Mouse (Mus musculus) limb, embryonic 11.5 days (tissue): ENCODE measurements around the gene Apon. TPM values are rescaled to one million over a fixed set of nuclear protein-coding genes. Genes with fewer than 3 reads are reported as not detected.
"Not testable (repeated sequence)": the region's sequence is repeated elsewhere in the genome, so short reads cannot be mapped to it uniquely, and the experiment has no call there.

Experiments used
- ATAC-seq: fragments of 200-750 bp; cut with Nextera tagmentation; 2 replicates; pipeline ENCODE4 v1.8.0; 2017; ENCODE audit warnings: low read depth; ENCODE audit not compliant: insufficient number of reproducible peaks, low FRiP score, low TSS enrichment
- DNase-seq: peaks from one replicate; pipeline ENCODE4 v3.0.0-alpha.2; 2015; ENCODE audit warnings: low spot score
- H3K27ac ChIP-seq: fragments of 300-500 bp; sonication (generic); replicated peaks from 2 replicates; pipeline ENCODE4 v1.5.1; 2014; ENCODE audit warnings: low read depth, mild to moderate bottlenecking, low read length
- H3K27me3 ChIP-seq: fragments of 300-500 bp; sonication (generic); 2 replicates; pipeline ENCODE4 v1.6.1; 2014; ENCODE audit warnings: mild to moderate bottlenecking, low read length, mixed read lengths; ENCODE audit not compliant: control insufficient read depth, insufficient read depth
- H3K36me3 ChIP-seq: fragments of 300-500 bp; sonication (generic); 2 replicates; pipeline ENCODE4 v1.6.1; 2014; ENCODE audit warnings: mild to moderate bottlenecking, low read length, moderate library complexity, mixed read lengths; ENCODE audit not compliant: control insufficient read depth, insufficient read depth
- H3K4me1 ChIP-seq: fragments of 300-500 bp; sonication (generic); 2 replicates; pipeline ENCODE4 v1.6.1; 2014; ENCODE audit warnings: low read length, mixed read lengths; ENCODE audit not compliant: control insufficient read depth, insufficient read depth
- H3K4me2 ChIP-seq: fragments of 300-500 bp; sonication (generic); 2 replicates; pipeline ENCODE4 v1.6.1; 2014; ENCODE audit warnings: low read depth, mild to moderate bottlenecking, moderate library complexity; ENCODE audit not compliant: severe bottlenecking
- H3K4me3 ChIP-seq: fragments of 300-500 bp; sonication (generic); 2 replicates; pipeline ENCODE4 v1.5.1; 2014; ENCODE audit warnings: low read depth, low read length
- H3K9ac ChIP-seq: fragments of 300-500 bp; sonication (generic); 2 replicates; pipeline ENCODE4 v1.6.1; 2014; ENCODE audit warnings: mild to moderate bottlenecking, low read length
- H3K9me3 ChIP-seq: fragments of 300-500 bp; sonication (generic); 2 replicates; pipeline ENCODE4 v1.6.1; 2016; ENCODE audit warnings: low read length; ENCODE audit not compliant: control insufficient read depth
- WGBS: fragments of 180-500 bp; shearing (Covaris S2); extraction: QIAGEN DNeasy Blood & Tissue Kit; methylation state at CpG from one replicate; pipeline ENCODE4 v1.1.7; 2014; 5-methylcytosine and 5-hydroxymethylcytosine counted together
- polyA plus RNA-seq: library from polyadenylated mRNA; unstranded; fragments of >200 nt; fragmentation: Nextera tagmentation; extraction: Ambion mirVana; gene quantifications from 2 replicates; pipeline ENCODE4 v1.2.1, GENCODE M21; 2014

Apon gene
- polyA plus RNA-seq, 1 experiment from 2014 or later, result 0.52 TPM

DNA sequence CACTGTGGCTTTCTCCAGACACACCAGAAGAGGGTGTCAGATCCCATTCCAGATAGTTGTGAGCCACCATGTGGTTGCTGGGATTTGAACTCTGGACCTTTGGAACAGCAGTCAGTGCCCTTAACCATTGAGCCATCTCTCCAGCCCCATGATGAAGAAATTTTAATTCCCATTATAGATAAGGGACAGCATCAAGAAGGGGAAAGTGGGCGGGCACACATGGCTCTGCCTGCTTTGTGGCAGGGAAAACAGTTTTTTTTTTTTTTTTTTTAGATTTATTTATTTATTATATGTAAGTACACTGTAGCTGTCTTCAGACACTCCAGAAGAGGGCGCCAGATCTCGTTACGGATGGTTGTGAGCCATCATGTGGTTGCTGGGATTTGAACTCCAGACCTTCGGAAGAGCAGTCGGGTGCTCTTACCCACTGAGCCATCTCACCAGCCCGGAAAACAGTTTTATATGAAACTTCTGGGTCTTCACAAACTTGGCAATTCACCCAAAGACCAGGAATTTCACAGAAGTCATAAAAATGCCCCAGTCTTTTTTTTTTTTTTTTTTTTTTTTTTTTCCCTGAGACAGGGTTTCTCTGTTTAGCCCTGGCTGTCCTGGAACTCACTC, 19.0 kb downstream of the Apon start:
- not testable (repeated sequence) for H3K36me3 ChIP-seq, ATAC-seq, H3K4me2 ChIP-seq, H3K4me1 ChIP-seq, H3K9ac ChIP-seq, H3K27me3 ChIP-seq, H3K4me3 ChIP-seq, H3K9me3 ChIP-seq, H3K27ac ChIP-seq, DNase-seq
- WGBS, result 92% methylated on average over 4 of the region's 7 CpGs

DNA sequence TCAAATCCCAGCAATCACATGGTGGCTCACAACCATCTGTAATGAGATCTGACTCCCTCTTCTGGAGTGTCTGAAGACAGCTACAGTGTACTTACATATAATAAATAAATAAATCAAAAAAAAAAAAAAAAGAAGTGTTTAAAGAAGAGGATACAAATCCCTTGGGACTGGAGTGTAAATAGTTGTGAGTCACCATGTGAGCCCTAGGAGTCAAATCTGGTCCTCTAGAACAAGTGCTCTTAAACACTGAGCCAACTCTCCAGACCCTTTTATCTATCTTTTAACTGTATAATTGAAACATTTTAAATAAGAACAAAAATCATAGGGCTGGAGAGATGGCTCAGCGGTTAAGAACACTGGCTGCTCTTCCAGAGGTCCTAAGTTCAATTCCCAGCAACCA, 21.5 kb downstream of the Apon start:
- H3K9ac ChIP-seq, DNase-seq, H3K27ac ChIP-seq, H3K27me3 ChIP-seq, H3K4me1 ChIP-seq, H3K4me2 ChIP-seq, H3K9me3 ChIP-seq, H3K36me3 ChIP-seq, ATAC-seq, H3K4me3 ChIP-seq: not testable (repeated sequence)
- 96% methylated on average over 1 of the region's 1 CpGs for WGBS

DNA sequence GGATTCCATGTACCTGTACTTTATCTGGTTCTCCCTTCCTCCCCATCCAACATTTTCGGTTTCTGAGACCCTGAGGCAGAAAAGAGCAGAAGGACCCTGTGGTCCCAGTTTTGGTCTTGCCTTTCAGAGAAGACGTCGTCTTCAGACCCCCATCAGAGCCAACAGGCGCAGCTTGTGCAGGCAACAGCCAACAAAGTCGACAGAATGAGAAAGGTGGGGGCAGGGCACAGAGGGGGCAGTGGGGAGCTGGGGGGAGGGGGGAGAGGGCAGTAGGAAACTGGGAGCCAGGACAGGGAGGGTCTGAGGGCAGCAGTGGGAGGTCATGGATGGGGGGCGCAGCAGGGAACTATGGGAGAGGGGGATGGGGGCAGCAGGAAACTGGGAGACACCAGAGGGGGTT, 24.3 kb downstream of the Apon start:
- no peak overlapping the region for H3K27ac ChIP-seq
- WGBS, result 55% methylated on average over 6 of the region's 6 CpGs
- H3K9me3 ChIP-seq, result no peaks in the 10 kb centered on the region
- no peaks in the 10 kb centered on the region for H3K27me3 ChIP-seq
- peaks cover 9% of the 10 kb centered on the region; the same call in 1 of the 2 replicates for H3K36me3 ChIP-seq
- no peaks in the 10 kb centered on the region for H3K4me1 ChIP-seq
- DNase-seq (no peak), ATAC-seq (no peak)
- no peak overlapping the region for H3K9ac ChIP-seq
- H3K4me3 ChIP-seq, result no peak overlapping the region
- H3K4me2 ChIP-seq, result no peak overlapping the region

DNA sequence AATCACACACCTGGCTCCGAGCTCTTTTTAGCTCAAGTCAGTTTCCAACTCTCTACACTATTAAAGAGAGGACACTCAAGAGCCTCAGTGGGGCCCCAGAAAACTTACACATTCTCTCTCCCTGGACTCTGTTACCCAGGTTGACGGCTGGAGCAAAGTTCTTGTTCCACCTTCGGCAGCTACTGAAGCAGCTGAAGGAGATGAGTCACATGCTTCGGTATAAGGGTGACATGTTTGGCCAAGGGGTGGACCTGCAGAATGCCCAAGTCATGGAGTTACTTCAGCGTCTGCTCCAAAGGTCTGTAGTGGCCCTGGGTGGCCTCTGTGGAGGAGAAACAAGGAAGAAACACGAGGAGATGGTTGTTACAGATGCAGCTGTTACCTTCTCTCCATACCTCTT, 27.0 kb downstream of the Apon start:
- no peaks in the 10 kb centered on the region for H3K4me1 ChIP-seq
- peaks cover 9% of the 10 kb centered on the region; the same call in 1 of the 2 replicates for H3K36me3 ChIP-seq
- WGBS, result 86% methylated on average over 6 of the region's 6 CpGs

DNA sequence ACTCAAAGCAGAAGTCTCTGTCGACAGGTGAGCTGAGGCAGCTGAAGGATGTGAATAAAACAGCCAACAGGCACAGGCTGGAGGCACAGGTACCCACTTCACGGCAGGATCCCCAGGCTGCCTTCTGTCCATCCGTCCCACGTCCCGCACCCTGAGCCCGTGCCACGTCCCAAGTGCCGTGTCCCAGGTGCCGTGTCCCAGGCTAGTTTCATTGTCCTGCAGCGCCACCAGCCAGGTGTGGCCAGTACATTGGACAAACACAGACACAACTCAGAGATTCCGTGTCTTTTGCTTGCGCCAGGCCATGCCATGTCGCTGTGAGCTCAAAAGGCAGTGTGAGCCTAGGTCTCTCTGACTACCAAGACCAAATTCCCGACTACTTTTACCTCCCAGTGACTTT, 27.8 kb downstream of the Apon start:
- WGBS, result 91% methylated on average over 14 of the region's 14 CpGs
- Histone ChIP-seq H3K4me2 (no peak overlapping the region), H3K27ac (no peak overlapping the region), H3K9me3 (no peaks in the 10 kb centered on the region), H3K4me3 (no peak overlapping the region), H3K27me3 (no peaks in the 10 kb centered on the region), H3K9ac (no peak overlapping the region), H3K36me3 (peaks cover 6% of the 10 kb centered on the region; the same call in 1 of the 2 replicates), H3K4me1 (no peaks in the 10 kb centered on the region)
- ATAC-seq (no peak), DNase-seq (no peak)

More for the DNA sequence above, 27.0 kb downstream of the Apon start:
- no peak overlapping the region for H3K27ac ChIP-seq
- ATAC-seq (no peak), DNase-seq (no peak)
- H3K27me3 ChIP-seq, result no peaks in the 10 kb centered on the region
- no peak overlapping the region for H3K4me2 ChIP-seq
- no peak overlapping the region for H3K9ac ChIP-seq
- no peak overlapping the region for H3K4me3 ChIP-seq
- H3K9me3 ChIP-seq, result no peaks in the 10 kb centered on the region

DNA sequence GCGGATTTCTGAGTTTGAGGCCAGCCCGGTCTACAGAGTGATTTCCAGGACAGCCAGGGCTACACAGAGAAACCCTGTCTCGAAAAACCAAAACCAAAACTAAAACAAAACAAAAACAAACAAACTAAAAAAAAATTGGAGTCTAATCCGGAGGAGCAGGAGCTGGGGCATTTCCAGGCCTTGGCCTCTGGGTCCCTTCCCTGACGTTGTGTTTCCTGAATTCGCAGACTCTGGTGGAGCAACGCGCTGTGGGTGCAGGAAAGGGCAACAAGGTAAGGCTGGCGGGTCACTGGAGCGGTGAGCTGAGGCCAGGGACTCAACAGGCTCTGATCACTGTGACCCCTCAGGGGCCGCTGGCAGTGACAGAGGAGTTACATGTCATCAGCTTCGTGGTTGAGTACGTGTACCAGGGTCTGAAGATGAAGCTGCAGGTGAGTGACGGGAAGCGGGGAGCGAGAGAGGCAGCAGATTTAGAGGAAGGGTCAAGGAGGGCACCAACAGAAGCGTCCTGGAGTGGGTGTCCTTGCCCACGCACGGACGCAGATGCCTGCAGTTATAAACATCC, 29.1 kb downstream of the Apon start:
- no peaks in the 10 kb centered on the region for H3K9me3 ChIP-seq
- H3K4me3 ChIP-seq, result no peak overlapping the region
- 92% methylated on average over 20 of the region's 20 CpGs for WGBS
- no peaks in the 10 kb centered on the region for H3K4me1 ChIP-seq
- H3K4me2 ChIP-seq, result no peak overlapping the region
- H3K9ac ChIP-seq, result no peak overlapping the region
- H3K27ac ChIP-seq, result no peak overlapping the region
- no peak for DNase-seq
- no peaks in the 10 kb centered on the region for H3K27me3 ChIP-seq
- peaks cover 3% of the 10 kb centered on the region; the same call in 1 of the 2 replicates for H3K36me3 ChIP-seq
- no peak for ATAC-seq

DNA sequence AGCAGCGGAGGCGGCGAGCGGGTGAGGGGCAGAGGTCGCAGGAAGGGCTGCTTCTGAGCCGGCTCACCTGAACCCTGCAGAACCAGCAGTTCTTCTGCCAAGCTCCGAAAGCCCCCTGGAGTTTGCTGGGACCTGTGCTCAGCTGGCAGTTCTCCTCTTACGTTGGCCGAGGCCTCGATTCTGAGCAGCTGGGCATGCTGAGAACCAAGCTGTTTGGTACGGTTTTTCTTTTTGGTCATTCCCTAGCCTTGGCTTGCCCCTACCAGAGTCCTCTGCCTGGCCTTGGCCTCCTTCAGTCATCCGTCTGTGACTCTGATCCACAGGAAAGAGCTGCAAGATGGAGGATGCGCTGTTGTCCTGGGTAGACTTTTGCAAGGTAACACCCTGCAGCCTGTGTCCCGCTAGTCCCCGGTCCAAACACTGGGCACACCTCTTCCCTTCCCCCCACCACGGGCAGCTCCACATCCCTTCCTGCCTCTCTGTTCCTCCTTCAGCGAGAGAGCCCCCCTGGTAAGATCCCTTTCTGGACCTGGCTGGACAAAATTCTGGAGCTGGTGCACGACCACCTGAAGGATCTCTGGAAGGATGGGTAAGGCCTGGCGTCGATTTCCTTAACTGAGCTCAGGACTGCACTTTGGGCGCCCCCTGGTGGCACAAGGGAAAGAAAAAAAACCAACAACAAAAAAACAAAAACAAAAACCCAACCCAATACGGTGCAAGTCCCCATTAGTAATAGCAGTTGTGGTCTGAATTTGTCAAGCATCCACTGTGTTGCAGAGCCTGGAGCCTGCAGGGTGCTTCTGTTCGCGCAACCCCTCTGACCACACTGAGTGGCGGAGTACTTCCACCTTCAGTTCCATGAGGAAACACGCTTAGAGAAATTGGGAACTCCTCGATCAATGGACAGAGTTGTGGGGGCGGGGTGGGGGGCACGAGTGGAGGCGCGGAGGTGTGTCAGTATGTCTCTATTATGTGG, 30.0 kb downstream of the Apon start:
- DNase-seq (peak; percentile 87), ATAC-seq (peak; percentile 69; the same call in 1 of the 2 replicates)
- no peaks in the 10 kb centered on the region for H3K9me3 ChIP-seq
- WGBS, result 66% methylated on average over 31 of the region's 31 CpGs
- no peaks in the 10 kb centered on the region for H3K36me3 ChIP-seq
- H3K9ac ChIP-seq, result no peak overlapping the region
- H3K4me3 ChIP-seq, result no peak overlapping the region
- H3K4me1 ChIP-seq, result no peaks in the 10 kb centered on the region
- no peak overlapping the region for H3K4me2 ChIP-seq
- no peaks in the 10 kb centered on the region for H3K27me3 ChIP-seq
- H3K27ac ChIP-seq, result no peak overlapping the region

DNA sequence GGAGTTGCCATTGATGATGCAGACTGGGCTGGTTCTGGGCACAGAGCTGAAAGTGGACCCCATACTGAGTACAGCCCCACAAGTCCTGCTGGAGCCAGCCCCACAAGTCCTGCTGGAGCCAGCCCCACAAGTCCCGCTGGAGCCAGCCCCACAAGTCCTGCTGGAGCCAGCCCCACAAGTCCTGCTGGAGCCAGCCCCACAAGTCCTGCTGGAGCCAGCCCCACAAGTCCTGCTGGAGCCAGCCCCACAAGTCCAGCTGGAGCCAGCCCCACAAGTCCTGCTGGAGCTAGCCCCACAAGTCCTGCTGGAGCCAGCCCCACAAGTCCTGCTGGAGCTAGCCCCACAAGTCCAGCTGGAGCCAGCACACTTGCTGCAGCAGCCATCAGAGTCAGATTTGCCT, 36.7 kb downstream of the Apon start:
- 93% methylated on average over 1 of the region's 1 CpGs for WGBS
- ATAC-seq, H3K4me2 ChIP-seq: not testable (repeated sequence)

More for the DNA sequence above, 36.7 kb downstream of the Apon start:
- not testable (repeated sequence) for H3K9me3 ChIP-seq, H3K36me3 ChIP-seq, DNase-seq, H3K9ac ChIP-seq, H3K27ac ChIP-seq, H3K27me3 ChIP-seq, H3K4me1 ChIP-seq, H3K4me3 ChIP-seq
